Mouse (Mus musculus): ENCODE results near the gene Rps29. TPM values are rescaled to one million over a fixed set of nuclear protein-coding genes. Genes with fewer than 3 reads are reported as not detected.

Rps29 gene
- polyA plus RNA-seq, 1 experiment: 1,739 TPM

DNA sequence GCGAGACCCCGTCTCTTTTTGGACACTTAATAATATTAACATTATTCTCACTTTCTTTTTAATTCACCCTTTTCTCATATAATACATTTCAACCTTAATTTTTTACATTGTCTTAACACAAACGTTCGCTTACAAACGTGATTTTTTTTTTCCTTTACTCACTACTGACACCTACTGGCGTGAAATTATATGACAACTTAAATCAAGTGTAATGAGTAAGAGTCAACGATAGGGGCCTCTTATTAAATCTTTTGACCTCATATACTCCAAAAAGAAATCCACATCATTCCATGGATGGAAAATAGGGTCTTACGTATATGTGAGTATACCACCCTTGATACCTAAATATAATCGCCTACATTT is 573 bp upstream of the Rps29 start:
- no peak overlapping the region for H3K4me3 ChIP-seq (ENCODE audit: insufficient read depth, low read depth, low read length)
- DNase-seq: peak; percentile 59
- TF ChIP-seq POLR2A (IDR thresholded peaks at IDR 0.05; ENCODE audit: low read depth, low read length) (no peak), CTCF (conservative IDR thresholded peaks at IDR 0.05; ENCODE audit: insufficient read depth, insufficient read length, low read depth, low read length) (0 out of 2 replicates have a peak, but pooled peaks have one; percentile 19)

DNA sequence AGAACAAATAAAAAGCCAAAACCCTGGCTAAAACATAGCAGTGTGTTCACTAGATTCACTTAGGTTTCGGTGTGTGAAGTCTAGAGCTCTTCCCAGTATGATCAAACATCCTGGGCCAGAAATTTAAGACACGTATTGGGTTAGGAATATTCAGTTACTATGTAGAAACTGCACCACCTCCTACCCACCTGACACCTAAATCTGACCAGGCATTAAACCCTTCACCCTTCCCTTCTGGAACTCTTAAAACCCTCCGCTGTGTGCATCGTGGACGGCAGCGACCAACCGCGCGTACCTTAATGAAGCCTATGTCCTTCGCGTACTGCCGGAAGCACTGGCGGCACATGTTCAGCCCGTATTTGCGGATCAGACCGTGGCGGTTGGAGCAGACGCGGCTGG is 621 bp downstream of the Rps29 start:
- DNase-seq: no peak
- WGBS: under 1% methylated on average over 19 of the region's 19 CpGs
- H3K27ac ChIP-seq (ENCODE audit: insufficient read depth, low read depth, low read length): peak overlapping the region; percentile 84
- peak overlapping the region; percentile 83 for H3K4me3 ChIP-seq (ENCODE audit: insufficient read depth, low read depth, low read length)
- H3K36me3 ChIP-seq (ENCODE audit: control insufficient read depth, insufficient read depth, low read length): peaks cover 10% of the 10 kb centered on the region
- TF ChIP-seq POLR2A (IDR thresholded peaks at IDR 0.05; ENCODE audit: low read depth, low read length): no peak
- no peak for TF ChIP-seq CTCF (conservative IDR thresholded peaks at IDR 0.05; ENCODE audit: insufficient read depth, insufficient read length, low read depth, low read length)
- peaks cover 6% of the 10 kb centered on the region; the same call in 1 of the 2 replicates for H3K4me1 ChIP-seq (ENCODE audit: control insufficient read depth, insufficient read depth, low read length)
- H3K27me3 ChIP-seq (replicated peaks; ENCODE audit: control insufficient read depth, insufficient read depth, low read length): no peaks in the 10 kb centered on the region

More for the DNA sequence above, 573 bp upstream of the Rps29 start:
- H3K27ac ChIP-seq (ENCODE audit: insufficient read depth, low read depth, low read length): no peak overlapping the region
- WGBS: 3% methylated on average over 9 of the region's 9 CpGs
- H3K27me3 ChIP-seq (replicated peaks; ENCODE audit: control insufficient read depth, insufficient read depth, low read length): no peaks in the 10 kb centered on the region
- H3K4me1 ChIP-seq (ENCODE audit: control insufficient read depth, insufficient read depth, low read length): peaks cover 6% of the 10 kb centered on the region; the same call in 1 of the 2 replicates
- H3K36me3 ChIP-seq (ENCODE audit: control insufficient read depth, insufficient read depth, low read length): peaks cover 10% of the 10 kb centered on the region

DNA sequence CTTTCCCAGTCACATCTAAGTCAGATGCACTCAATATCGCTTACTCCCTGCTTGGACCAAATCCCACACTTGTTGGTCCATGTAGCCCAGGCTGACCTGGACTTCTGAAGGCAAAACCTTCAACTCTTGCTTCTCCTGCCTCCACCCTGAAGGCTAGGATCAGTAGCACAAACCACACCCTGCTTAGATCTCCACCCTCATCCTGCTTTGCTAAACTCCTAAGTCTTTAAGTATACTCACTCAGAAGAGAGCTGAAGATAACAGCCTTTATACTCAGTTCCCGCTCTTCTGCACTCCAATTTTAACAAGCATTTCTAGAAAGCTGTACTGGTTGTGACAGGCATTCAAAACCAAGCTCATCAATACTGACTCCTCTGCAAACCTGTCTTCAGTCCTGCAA is 1.9 kb downstream of the Rps29 start:
- DNase-seq: no peak
- Histone ChIP-seq H3K4me1 (ENCODE audit: control insufficient read depth, insufficient read depth, low read length) (peaks cover 6% of the 10 kb centered on the region; the same call in 1 of the 2 replicates), H3K36me3 (ENCODE audit: control insufficient read depth, insufficient read depth, low read length) (peaks cover 10% of the 10 kb centered on the region), H3K27me3 (replicated peaks; ENCODE audit: control insufficient read depth, insufficient read depth, low read length) (no peaks in the 10 kb centered on the region), H3K27ac (ENCODE audit: insufficient read depth, low read depth, low read length) (no peak overlapping the region), H3K4me3 (ENCODE audit: insufficient read depth, low read depth, low read length) (no peak overlapping the region)
- 96% methylated on average over 2 of the region's 2 CpGs for WGBS
- TF ChIP-seq POLR2A (IDR thresholded peaks at IDR 0.05; ENCODE audit: low read depth, low read length): no peak
- TF ChIP-seq CTCF (conservative IDR thresholded peaks at IDR 0.05; ENCODE audit: insufficient read depth, insufficient read length, low read depth, low read length): no peak

DNA sequence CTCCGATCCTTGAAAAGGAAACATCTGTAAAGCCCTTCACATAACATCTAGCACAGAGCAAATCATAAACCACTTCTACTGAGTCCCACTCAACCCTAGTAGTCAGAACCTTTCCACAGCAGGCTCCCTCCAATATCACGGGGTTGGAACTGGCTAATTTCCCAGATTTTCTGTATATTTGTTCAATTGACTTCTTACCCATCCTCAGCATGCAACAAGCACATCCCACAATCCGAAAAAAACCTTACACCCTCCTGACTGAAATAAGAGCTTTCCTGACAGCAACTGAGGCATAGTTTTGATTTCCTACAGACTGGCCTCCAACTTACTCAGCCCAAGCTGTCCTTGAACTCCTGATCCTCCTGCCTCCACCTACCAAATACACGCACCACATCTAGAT is 2.5 kb downstream of the Rps29 start:
- H3K4me1 ChIP-seq (ENCODE audit: control insufficient read depth, insufficient read depth, low read length): peaks cover 6% of the 10 kb centered on the region; the same call in 1 of the 2 replicates
- WGBS: 90% methylated on average over 4 of the region's 4 CpGs
- H3K4me3 ChIP-seq (ENCODE audit: insufficient read depth, low read depth, low read length): no peak overlapping the region
- H3K27me3 ChIP-seq (replicated peaks; ENCODE audit: control insufficient read depth, insufficient read depth, low read length): no peaks in the 10 kb centered on the region
- no peak for TF ChIP-seq CTCF (conservative IDR thresholded peaks at IDR 0.05; ENCODE audit: insufficient read depth, insufficient read length, low read depth, low read length)
- TF ChIP-seq POLR2A (IDR thresholded peaks at IDR 0.05; ENCODE audit: low read depth, low read length): no peak
- H3K36me3 ChIP-seq (ENCODE audit: control insufficient read depth, insufficient read depth, low read length): peaks cover 10% of the 10 kb centered on the region
- DNase-seq: no peak
- H3K27ac ChIP-seq (ENCODE audit: insufficient read depth, low read depth, low read length): no peak overlapping the region

DNA sequence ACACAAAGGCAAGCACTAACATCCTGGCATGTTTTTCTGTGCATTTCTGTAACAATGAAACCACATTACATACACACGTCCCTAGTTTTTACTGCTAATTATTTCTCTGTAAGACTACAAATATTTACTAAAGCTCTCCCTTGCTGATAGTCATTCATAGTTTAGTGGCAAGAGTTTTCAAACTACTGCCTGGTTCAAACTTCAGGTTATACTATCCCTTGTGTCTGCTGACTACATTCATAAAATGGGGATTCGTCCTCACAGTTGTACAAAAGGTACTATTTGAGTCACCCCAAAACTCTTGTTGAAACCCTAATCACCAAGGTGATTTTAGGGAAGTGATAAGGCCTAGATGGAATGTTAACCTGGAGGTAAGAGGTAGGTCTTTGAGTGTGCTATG is 3.1 kb downstream of the Rps29 start:
- H3K36me3 ChIP-seq (ENCODE audit: control insufficient read depth, insufficient read depth, low read length): peaks cover 10% of the 10 kb centered on the region
- no peaks in the 10 kb centered on the region for H3K27me3 ChIP-seq (replicated peaks; ENCODE audit: control insufficient read depth, insufficient read depth, low read length)
- peaks cover 6% of the 10 kb centered on the region; the same call in 1 of the 2 replicates for H3K4me1 ChIP-seq (ENCODE audit: control insufficient read depth, insufficient read depth, low read length)
- DNase-seq: no peak
- TF ChIP-seq CTCF (conservative IDR thresholded peaks at IDR 0.05; ENCODE audit: insufficient read depth, insufficient read length, low read depth, low read length) (no peak), POLR2A (IDR thresholded peaks at IDR 0.05; ENCODE audit: low read depth, low read length) (no peak)
- no peak overlapping the region for H3K4me3 ChIP-seq (ENCODE audit: insufficient read depth, low read depth, low read length)
- 90% methylated on average over 2 of the region's 2 CpGs for WGBS
- H3K27ac ChIP-seq (ENCODE audit: insufficient read depth, low read depth, low read length): no peak overlapping the region

DNA sequence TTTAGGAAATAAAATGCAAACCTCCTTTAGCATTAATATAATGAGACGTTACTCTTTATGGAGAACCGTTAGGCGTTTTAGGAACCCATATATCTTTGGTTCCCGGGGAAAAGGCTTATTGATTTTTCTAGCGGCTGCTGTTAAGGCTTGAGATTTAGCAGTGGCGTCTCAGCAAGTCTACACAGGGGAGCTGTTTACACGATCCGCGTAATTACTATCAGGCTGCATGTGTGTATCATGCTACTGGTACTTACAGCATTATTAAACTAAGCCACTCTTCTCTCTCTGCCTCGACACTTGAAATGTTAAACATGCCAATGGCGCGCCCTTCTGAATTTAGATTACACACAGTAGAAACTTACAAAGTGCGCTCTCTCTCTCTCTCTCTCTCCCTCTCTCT is 8.9 kb downstream of the Rps29 start:
- DNase-seq: no peak
- H3K4me3 ChIP-seq (ENCODE audit: insufficient read depth, low read depth, low read length): no peak overlapping the region
- no peaks in the 10 kb centered on the region for H3K4me1 ChIP-seq (ENCODE audit: control insufficient read depth, insufficient read depth, low read length)
- no peaks in the 10 kb centered on the region for H3K27me3 ChIP-seq (replicated peaks; ENCODE audit: control insufficient read depth, insufficient read depth, low read length)
- no peaks in the 10 kb centered on the region for H3K36me3 ChIP-seq (ENCODE audit: control insufficient read depth, insufficient read depth, low read length)
- 86% methylated on average over 13 of the region's 13 CpGs for WGBS
- no peak for TF ChIP-seq CTCF (conservative IDR thresholded peaks at IDR 0.05; ENCODE audit: insufficient read depth, insufficient read length, low read depth, low read length)
- no peak for TF ChIP-seq POLR2A (IDR thresholded peaks at IDR 0.05; ENCODE audit: low read depth, low read length)
- H3K27ac ChIP-seq (ENCODE audit: insufficient read depth, low read depth, low read length): no peak overlapping the region

DNA sequence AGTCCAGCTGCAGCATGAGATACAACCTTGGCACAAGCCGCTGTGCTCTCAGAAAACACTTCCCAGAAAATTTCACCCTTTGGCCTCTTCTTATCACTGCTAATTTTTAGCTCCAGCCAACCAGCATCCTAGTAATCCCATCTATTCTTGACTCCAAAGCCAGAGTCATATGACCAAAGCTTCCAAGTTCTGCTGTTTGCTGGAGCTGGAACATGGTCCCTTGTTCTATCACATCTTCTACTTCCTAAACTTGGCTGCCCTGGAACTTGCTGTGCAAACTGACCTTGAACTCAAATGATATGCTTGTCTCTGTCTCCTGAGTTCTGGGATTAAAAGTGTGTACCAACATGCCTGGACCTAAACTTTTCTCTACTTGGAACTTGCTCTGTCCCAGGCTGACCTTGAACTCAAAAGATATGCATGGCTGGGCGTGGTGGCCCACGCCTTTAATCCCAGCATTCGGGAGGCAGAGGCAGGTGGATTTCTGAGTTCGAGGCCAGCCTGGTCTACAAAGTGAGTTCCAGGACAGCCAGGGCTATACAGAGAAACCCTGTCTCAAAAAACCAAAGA is 11.7 kb downstream of the Rps29 start:
- no peak for DNase-seq
- WGBS: 90% methylated on average over 5 of the region's 5 CpGs
- Histone ChIP-seq H3K27ac (ENCODE audit: insufficient read depth, low read depth, low read length) (no peak overlapping the region), H3K36me3 (ENCODE audit: control insufficient read depth, insufficient read depth, low read length) (no peaks in the 10 kb centered on the region), H3K4me3 (ENCODE audit: insufficient read depth, low read depth, low read length) (no peak overlapping the region), H3K27me3 (replicated peaks; ENCODE audit: control insufficient read depth, insufficient read depth, low read length) (no peaks in the 10 kb centered on the region), H3K4me1 (ENCODE audit: control insufficient read depth, insufficient read depth, low read length) (no peaks in the 10 kb centered on the region)
- TF ChIP-seq POLR2A (IDR thresholded peaks at IDR 0.05; ENCODE audit: low read depth, low read length) (no peak), CTCF (conservative IDR thresholded peaks at IDR 0.05; ENCODE audit: insufficient read depth, insufficient read length, low read depth, low read length) (no peak)

Data from kidney, adult 2 months (tissue).